Comparison of ENCODE assay signal across 24 mouse cellular contexts in genomic region chr19:32319057-32319456, GRCm38 (mm10).
DNase-seq lines count a peak whose midpoint lies in the region; ATAC-seq and TF ChIP-seq lines count a peak whose summit lies in the region.
"Had no signal": no experiment of that assay in that cellular context is flagged by ENCODE, and none has a peak within 500 bp of the region (broad histone marks: within the 10 kb centered on the region; RNA-seq: fewer than 3 reads in every experiment).

No protein-coding gene starts in this region.

- DNase-seq in heart, adult 11 months = peak; percentile 55
- no peak for DNase-seq in heart, postnatal 10 days
- no peak for DNase-seq in liver, embryonic 11.5 days (ENCODE audit: low spot score)
- DNase-seq in liver = no peak
- DNase-seq in ZHBTc4 (ENCODE audit: low read depth, low spot score) = peak; percentile 55
- DNase-seq in liver, postnatal 0 days = no peak
- no peak for DNase-seq in cerebellum, adult 11 months
- DNase-seq: adrenal gland, postnatal 25 days; cerebellum, adult 2 months; cerebellum, postnatal 14 days; gastrocnemius, postnatal 36 days; heart, adult 2 months; kidney, adult 18-20 months; right cerebral cortex, postnatal 14 days had no signal

- no peak overlapping the region for H3K9ac ChIP-seq in liver, embryonic 11.5 days (ENCODE audit: low read depth, low read length)
- H3K9ac ChIP-seq in liver, postnatal 0 days (replicated peaks) = no peak overlapping the region
- H3K9ac ChIP-seq in midbrain, embryonic 16.5 days (ENCODE audit: low read depth, low read length) = no peak overlapping the region
- H3K9ac ChIP-seq: embryonic facial prominence, embryonic 15.5 days; forebrain, embryonic 13.5 days; heart, embryonic 12.5 days; hindbrain, embryonic 14.5 days; midbrain, embryonic 12.5 days; neural tube, embryonic 15.5 days had no signal

- H3K4me2 ChIP-seq in liver, embryonic 11.5 days = no peak overlapping the region
- H3K4me2 ChIP-seq in liver, postnatal 0 days (ENCODE audit: low read depth, low read length) = no peak overlapping the region
- H3K4me2 ChIP-seq in midbrain, embryonic 16.5 days (ENCODE audit: low read length) = no peak overlapping the region
- H3K4me2 ChIP-seq: embryonic facial prominence, embryonic 15.5 days; forebrain, embryonic 13.5 days; heart, embryonic 12.5 days; hindbrain, embryonic 14.5 days; midbrain, embryonic 12.5 days; neural tube, embryonic 15.5 days had no signal

- peaks cover 18% of the 10 kb centered on the region for H3K4me1 ChIP-seq in liver, embryonic 11.5 days (replicated peaks; ENCODE audit: control insufficient read depth, insufficient read depth, low read length)
- H3K4me1 ChIP-seq in liver, postnatal 0 days (ENCODE audit: insufficient read depth) = peaks cover 44% of the 10 kb centered on the region
- peaks cover 9% of the 10 kb centered on the region; the same call in 1 of the 2 replicates for H3K4me1 ChIP-seq in midbrain, embryonic 16.5 days (ENCODE audit: control insufficient read depth, insufficient read depth, low read length)

- H3K36me3 ChIP-seq in liver, embryonic 11.5 days (ENCODE audit: control insufficient read depth, insufficient read depth, low read length) = no peaks in the 10 kb centered on the region
- no peaks in the 10 kb centered on the region for H3K36me3 ChIP-seq in liver, postnatal 0 days (replicated peaks; ENCODE audit: insufficient read depth, low read length)
- H3K36me3 ChIP-seq in midbrain, embryonic 16.5 days (ENCODE audit: control insufficient read depth, insufficient read depth, low read length) = no peaks in the 10 kb centered on the region
- H3K36me3 ChIP-seq: embryonic facial prominence, embryonic 10.5 days; embryonic facial prominence, embryonic 15.5 days; heart, embryonic 12.5 days; midbrain, embryonic 12.5 days; neural tube, embryonic 15.5 days had no signal

- no peak for TF ChIP-seq CTCF in liver, postnatal 0 days (IDR thresholded peaks at IDR 0.05; ENCODE audit: low read depth)

- no peak overlapping the region for H3K4me3 ChIP-seq in liver, embryonic 11.5 days (ENCODE audit: low read depth, low read length)
- no peak overlapping the region for H3K4me3 ChIP-seq in liver, postnatal 0 days (ENCODE audit: low read depth, low read length)
- no peak overlapping the region for H3K4me3 ChIP-seq in midbrain, embryonic 16.5 days (ENCODE audit: low read depth, low read length)
- H3K4me3 ChIP-seq: embryonic facial prominence, embryonic 10.5 days; embryonic facial prominence, embryonic 15.5 days; forebrain, embryonic 13.5 days; heart, adult 2 months; heart, embryonic 12.5 days; megakaryocyte, embryonic 14.5 days; midbrain, embryonic 12.5 days; neural tube, embryonic 15.5 days had no signal

- H3K27me3 ChIP-seq in liver, embryonic 11.5 days (replicated peaks; ENCODE audit: control insufficient read depth, insufficient read depth, low read length) = no peaks in the 10 kb centered on the region
- H3K27me3 ChIP-seq in liver, postnatal 0 days (ENCODE audit: insufficient read depth, low read length) = no peaks in the 10 kb centered on the region
- no peaks in the 10 kb centered on the region for H3K27me3 ChIP-seq in midbrain, embryonic 16.5 days (ENCODE audit: control insufficient read depth, insufficient read depth, low read depth, low read length)
- H3K27me3 ChIP-seq: embryonic facial prominence, embryonic 15.5 days; heart, embryonic 12.5 days; megakaryocyte, embryonic 14.5 days; midbrain, embryonic 12.5 days; neural tube, embryonic 15.5 days; Patski had no signal

- intact Hi-C loops in heart, postnatal 10 days (cut with DNase I) = loop anchor here (10.0 kb wide), 1 partner anchor 344 kb away; no protein-coding TSS in a partner anchor

- no peak for TF ChIP-seq EP300 in liver, postnatal 0 days (IDR thresholded peaks at IDR 0.05; ENCODE audit: low read depth)

- peak overlapping the region; percentile 46; the same call in 1 of the 2 replicates for H3K27ac ChIP-seq in liver, embryonic 11.5 days (ENCODE audit: low read depth, low read length)
- peak overlapping the region; percentile 64; the same call in 1 of the 2 replicates for H3K27ac ChIP-seq in liver, postnatal 0 days (ENCODE audit: low read depth)
- H3K27ac ChIP-seq in midbrain, embryonic 16.5 days (ENCODE audit: low read length) = no peak overlapping the region
- H3K27ac ChIP-seq: embryonic facial prominence, embryonic 10.5 days; embryonic facial prominence, embryonic 15.5 days; forebrain, embryonic 13.5 days; heart, adult 2 months; hindbrain, embryonic 14.5 days; midbrain, embryonic 12.5 days; neural tube, embryonic 15.5 days had no signal

- ATAC-seq in liver, embryonic 11.5 days (replicated peaks; ENCODE audit: low FRiP score) = no peak
- no peak for ATAC-seq in liver, postnatal 0 days
- no peak for ATAC-seq in midbrain, embryonic 16.5 days
- ATAC-seq: forebrain, embryonic 13.5 days had no signal

- H3K9me3 ChIP-seq in liver, embryonic 11.5 days (ENCODE audit: control insufficient read depth, low read length) = no peaks in the 10 kb centered on the region
- H3K9me3 ChIP-seq in liver, postnatal 0 days (ENCODE audit: low read length) = no peaks in the 10 kb centered on the region
- no peaks in the 10 kb centered on the region for H3K9me3 ChIP-seq in midbrain, embryonic 16.5 days (replicated peaks; ENCODE audit: control insufficient read depth, low read length, poor library complexity, severe bottlenecking)
- H3K9me3 ChIP-seq: embryonic facial prominence, embryonic 10.5 days; embryonic facial prominence, embryonic 15.5 days; forebrain, embryonic 13.5 days; heart, embryonic 12.5 days; megakaryocyte, embryonic 14.5 days; midbrain, embryonic 12.5 days; neural tube, embryonic 15.5 days had no signal

- WGBS in liver, embryonic 11.5 days = 54% methylated on average over 1 of the region's 1 CpGs
- WGBS in liver, postnatal 0 days (ENCODE audit: insufficient replicate concordance) = 54% methylated on average over 1 of the region's 1 CpGs
- 64% methylated on average over 1 of the region's 1 CpGs for WGBS in midbrain, embryonic 16.5 days

Comparison
In these comparisons a context has a peak if more than half of its experiments do, and no peak if none do; other contexts are left out.
1. DNase-seq: peak in heart, adult 11 months (single experiment) and ZHBTc4 (single experiment); none in heart, postnatal 10 days (0 of 2), liver, embryonic 11.5 days (single experiment), liver (single experiment), liver, postnatal 0 days (single experiment) and cerebellum, adult 11 months (single experiment).